Mouse (Mus musculus) mouse trophoblast stem cell (cell line): ENCODE measurements around the gene Baiap2.

ENCODE experiments used
- in situ Hi-C, 2 experiments: fragments of 300-500 bp; cut with MseI, MboI; formaldehyde crosslinking; loops; 2 replicates in 1 of 2; 3 replicates in 1 of 2; pipeline ENCODE4 v1.15.1; 2025

The Baiap2 gene

GRCm38 (mm10) chr11:119919432-119919831 is 23.1 kb upstream of the Baiap2 start:
- in situ Hi-C loops, result no loop called here

DNA sequence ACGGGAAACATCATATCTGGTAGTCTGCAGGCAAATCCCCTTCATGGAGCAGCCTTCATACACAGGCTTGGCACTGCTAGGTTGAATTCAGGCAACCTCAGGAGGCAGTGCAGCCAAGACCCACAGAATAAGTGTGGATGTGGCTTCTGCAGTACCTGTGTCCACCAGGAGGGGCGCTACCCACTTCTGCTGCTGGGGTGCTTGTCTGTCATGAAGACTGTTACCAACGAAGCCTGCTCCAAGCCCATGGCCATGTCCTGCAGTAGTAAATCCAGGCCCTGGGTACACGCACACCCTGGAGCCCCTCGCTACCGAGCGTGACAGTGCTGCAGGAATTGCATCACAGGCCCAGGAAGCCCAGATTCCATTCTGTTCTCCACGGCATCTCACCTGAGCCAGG is 22.7 kb upstream of the Baiap2 start:
- in situ Hi-C loops, result loop anchor here in 1 of 2 experiments (5.0 kb wide), 1 partner anchor 67 kb away; no protein-coding TSS in a partner anchor

- in situ Hi-C loops, result loop anchor here in 1 of 2 experiments (5.0 kb wide), 1 partner anchor 67 kb away; no protein-coding TSS in a partner anchor
Observed at GRCm38 (mm10) chr11:119920668-119921067, 21.9 kb upstream of the Baiap2 start.

DNA sequence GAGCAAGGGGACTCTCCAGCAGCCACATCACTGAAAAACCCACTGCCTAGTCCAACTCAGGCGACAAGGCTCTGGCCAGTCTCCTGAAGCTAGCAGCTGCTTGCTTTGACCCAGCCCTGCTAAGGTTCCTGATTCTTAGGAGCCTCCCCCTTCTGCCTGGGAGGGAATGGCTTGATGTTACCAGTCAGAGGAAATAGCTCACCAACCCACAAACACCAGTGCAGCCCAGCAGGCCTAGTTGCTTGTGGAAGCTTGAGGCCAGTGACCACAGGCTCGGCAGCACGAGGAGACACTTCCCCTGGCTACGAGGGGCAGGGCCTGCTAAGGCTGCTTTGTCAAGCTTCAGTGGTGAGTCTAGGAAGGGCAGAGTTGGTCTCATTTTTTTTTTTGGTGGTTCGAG is 17.4 kb upstream of the Baiap2 start:
- in situ Hi-C loops, result no loop called here

- in situ Hi-C loops, result no loop called here
Observed at GRCm38 (mm10) chr11:119926762-119927161, 15.8 kb upstream of the Baiap2 start.

GRCm38 (mm10) chr11:119928023-119928681 is 14.4 kb upstream of the Baiap2 start:
- in situ Hi-C loops, result no loop called here

DNA sequence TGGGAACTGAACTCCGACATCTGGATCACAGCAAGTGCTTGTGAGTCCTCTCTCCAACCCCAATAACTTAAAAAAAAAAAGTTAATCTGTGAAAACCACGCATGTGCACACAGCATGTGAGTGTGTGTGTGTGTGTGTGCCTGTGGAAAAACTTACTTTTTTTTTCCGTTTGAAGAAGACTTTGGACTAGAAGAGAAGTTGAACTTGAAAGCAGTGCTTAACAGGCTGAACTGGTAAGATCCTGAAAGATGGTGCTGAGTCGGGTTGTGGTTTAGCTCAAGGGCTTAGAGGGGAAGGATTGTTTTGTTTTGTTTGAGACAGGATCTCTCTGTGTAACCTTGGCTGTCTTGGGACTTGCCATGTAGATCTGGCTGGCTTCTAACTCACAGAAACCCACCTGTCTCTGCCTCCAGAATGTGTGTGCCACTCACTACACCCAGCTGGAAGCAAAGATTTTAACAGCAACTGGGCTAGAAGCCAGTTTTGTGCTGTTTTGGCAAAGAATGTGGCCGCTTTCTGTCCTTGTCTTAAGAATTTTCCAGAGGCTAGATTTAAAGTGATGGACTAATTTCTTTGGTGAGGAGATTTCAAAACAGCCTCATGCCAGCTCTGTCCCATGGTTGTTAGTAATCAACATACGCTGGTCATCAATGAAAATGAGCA is 12.8 kb upstream of the Baiap2 start:
- in situ Hi-C loops, result no loop called here

DNA sequence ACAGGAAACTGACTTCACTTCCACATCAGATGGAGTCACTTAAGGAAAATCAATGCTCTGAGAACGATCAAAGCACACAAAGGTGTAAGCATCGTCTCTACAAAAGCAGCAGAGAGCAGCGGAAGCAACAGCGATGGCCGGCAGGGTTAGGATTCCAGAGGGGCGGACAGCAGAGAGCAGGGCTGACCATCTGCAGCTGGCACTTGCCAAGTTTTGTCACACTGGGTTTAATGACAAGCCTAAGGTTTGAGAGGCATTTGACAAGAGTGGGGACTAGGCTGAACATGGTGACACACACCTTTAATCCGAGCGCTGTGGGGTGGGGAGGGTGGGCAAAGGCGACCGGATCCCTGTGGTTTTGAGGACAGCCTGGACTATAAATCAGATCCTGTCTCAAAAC is 10.8 kb upstream of the Baiap2 start:
- in situ Hi-C loops, result no loop called here

- in situ Hi-C loops, result no loop called here
Observed at GRCm38 (mm10) chr11:119933142-119933541, 9.4 kb upstream of the Baiap2 start.

- in situ Hi-C loops, result no loop called here
Observed at GRCm38 (mm10) chr11:119933819-119934583, 8.6 kb upstream of the Baiap2 start.

GRCm38 (mm10) chr11:119934773-119935172 is 7.8 kb upstream of the Baiap2 start:
- in situ Hi-C loops, result no loop called here

GRCm38 (mm10) chr11:119935457-119935856 is 7.1 kb upstream of the Baiap2 start:
- in situ Hi-C loops, result no loop called here

DNA sequence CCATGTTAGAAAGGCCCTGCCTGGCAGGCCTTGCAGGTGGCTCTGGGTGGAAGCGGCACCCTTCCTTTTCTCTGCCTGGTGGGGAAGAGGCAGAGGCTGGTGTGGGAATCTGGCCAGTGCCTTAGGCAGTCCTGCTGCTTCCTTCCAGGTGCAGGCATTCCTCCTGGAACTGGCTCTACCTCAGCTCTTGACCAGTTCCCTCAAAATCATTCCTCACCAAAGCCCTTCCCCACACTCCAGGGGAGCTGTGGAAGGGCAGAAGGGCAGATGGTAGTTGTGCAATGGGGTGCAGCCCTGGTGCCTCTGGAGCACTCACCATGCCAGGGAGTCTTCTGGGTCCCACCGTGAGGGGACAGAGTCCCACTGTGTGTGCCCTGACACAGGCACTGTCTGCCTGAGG is 6.1 kb upstream of the Baiap2 start:
- in situ Hi-C loops, result no loop called here

GRCm38 (mm10) chr11:119937216-119937615 is 5.3 kb upstream of the Baiap2 start:
- in situ Hi-C loops, result no loop called here

DNA sequence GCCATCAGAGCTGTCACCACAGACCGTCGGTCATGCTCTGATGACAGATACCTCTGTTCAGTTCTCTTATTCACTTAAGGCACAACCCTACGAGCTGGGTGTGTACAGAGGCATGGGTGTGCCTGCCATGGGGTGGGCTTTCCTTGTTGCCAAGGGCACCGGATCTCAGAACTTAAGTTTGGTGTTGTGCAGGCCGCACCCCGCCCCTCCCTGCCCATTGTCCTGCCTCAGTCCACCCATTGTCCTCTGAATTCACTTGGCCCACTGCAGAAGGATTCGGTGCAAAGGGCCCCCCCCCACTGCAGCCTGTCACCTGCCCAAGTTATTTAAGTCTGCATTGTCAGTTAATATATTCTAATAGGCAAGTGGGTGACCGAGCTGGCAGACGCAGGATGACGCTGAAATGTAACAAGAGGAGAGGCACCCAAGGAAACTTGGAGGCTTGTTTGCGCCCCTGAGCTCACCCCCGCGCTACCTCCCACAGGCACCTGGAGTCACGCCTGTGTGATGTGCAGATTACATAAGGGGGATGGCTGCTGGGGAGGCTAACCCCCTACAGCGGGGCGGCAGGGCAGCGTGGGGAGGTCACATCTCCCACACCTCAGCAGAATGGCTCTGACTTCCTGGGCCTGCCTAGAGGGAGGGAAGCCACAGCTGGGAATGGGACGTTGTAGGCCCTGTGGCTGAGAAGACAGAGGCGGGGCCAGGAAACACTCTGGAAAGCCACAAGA is 4.6 kb upstream of the Baiap2 start:
- in situ Hi-C loops, result no loop called here

GRCm38 (mm10) chr11:119939073-119939710 is 3.4 kb upstream of the Baiap2 start:
- in situ Hi-C loops, result no loop called here

GRCm38 (mm10) chr11:119939711-119940106 is 2.9 kb upstream of the Baiap2 start:
- in situ Hi-C loops, result no loop called here

DNA sequence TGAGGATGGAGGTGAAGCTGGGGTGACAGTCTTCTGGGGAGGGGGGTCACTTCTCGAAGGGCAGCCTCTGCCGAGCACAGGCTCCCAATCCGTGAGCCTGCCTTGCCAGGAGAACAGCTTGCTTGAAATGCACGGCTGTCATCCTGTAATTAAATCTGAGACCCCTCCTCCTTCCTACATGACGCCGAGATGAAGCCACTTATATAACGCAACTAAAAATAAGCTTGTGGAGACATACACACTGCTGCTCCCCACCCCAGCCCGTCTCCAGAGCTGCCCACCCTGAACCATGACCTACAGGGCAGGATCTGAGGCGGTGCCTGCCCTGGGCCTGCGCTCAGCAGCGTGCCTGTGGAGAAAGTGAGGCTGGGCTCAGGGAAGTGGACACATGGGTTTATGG is 2.4 kb upstream of the Baiap2 start:
- in situ Hi-C loops, result no loop called here

DNA sequence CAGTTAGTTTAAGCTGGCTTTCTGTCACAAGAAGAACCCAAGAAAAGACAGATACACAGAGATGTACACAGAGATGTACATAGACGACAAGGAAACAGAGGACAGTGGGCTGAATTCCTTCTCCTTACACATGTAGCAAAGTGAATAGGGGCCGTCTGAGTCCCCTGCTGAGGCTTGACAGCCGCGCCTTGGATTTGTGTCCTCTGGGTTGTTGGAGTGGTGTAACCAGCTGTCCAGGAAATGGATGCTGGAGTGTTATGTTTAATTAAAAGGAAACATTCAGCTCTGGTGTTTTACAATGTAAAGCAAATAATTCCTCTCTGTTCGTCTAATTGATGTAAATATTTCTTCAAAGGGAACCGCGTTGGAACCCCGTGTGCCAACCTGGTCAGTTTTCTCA is 769 bp upstream of the Baiap2 start:
- in situ Hi-C loops, result no loop called here

DNA sequence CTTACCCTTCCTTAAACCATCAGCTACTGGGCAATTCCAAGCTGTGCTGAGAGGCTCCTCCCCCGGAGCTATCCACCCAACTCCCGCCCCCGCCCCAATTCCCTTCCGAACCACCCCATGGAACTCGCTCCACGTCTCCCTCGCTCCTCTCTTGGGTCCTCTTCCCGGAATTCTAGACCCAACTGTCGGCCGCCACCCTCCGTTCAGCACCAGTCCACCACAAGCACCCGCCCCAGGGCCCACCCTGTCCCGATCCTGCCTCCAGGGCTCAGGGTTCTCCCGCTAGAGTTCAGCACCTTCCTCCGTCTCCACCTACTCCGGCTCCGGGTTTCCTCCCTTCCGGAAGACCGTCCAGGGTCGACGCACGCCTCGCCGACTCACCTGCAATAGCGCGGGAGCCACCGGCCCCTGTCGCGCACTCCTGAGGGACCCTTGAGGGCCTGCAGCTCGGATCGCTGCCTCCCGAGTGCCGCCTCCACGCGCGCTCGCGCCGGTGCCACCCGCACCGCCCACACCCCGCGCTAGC is 299 bp upstream of the Baiap2 start:
- in situ Hi-C loops, result no loop called here

DNA sequence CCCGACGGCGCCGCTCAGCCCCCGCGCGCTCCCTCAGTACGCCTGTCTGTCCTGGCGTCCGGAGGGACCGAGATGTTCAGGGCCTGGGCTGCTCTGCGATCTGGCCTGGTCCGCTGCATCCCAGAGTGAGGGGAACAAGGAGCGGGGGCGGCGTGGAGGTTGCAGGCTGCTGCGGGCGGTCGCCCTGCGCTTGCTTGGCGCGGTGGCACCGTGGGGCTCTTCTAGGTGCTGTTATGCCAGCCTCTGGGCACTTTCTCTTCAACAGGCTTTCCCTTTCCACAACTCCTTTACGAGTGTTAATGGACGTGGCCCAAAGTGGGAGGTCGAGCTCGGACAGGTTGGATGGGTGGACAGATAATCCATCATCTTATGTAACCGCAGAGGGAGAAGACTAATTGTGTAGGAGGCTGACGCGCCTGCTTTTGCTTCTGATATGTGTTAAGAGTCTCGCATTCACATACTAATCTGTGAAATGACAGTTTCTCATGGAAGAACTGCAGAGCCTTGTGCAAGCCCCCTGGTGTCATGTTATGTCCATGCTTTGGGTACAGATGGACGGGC is 945 bp downstream of the Baiap2 start:
- in situ Hi-C loops, result no loop called here
